Mouse (Mus musculus) hindbrain, embryonic 13.5 days (tissue): ENCODE measurements around the gene Lrrc19. TPM values are rescaled to one million over a fixed set of nuclear protein-coding genes. Genes with fewer than 3 reads are reported as not detected.
"Not testable (repeated sequence)": the region's sequence is repeated elsewhere in the genome, so short reads cannot be mapped to it uniquely, and the experiment has no call there.

Source experiments
- ATAC-seq: fragments of 200-750 bp; cut with Nextera tagmentation; 2 replicates; pipeline ENCODE4 v1.8.0; 2017; ENCODE audit warnings: moderate TSS enrichment; ENCODE audit not compliant: low FRiP score
- H3K27ac ChIP-seq: fragments of 300-500 bp; sonication (generic); 2 replicates; pipeline ENCODE4 v1.5.1; 2015; ENCODE audit warnings: inconsistent platforms, mild to moderate bottlenecking, moderate library complexity
- H3K27me3 ChIP-seq: fragments of 300-500 bp; sonication (generic); 2 replicates; pipeline ENCODE4 v1.6.1; 2015; ENCODE audit warnings: mild to moderate bottlenecking, inconsistent platforms
- H3K36me3 ChIP-seq: fragments of 300-500 bp; sonication (generic); 2 replicates; pipeline ENCODE4 v1.6.1; 2015; ENCODE audit warnings: mild to moderate bottlenecking, inconsistent platforms
- H3K4me1 ChIP-seq: fragments of 300-500 bp; sonication (generic); replicated peaks from 2 replicates; pipeline ENCODE4 v1.6.1; 2015; ENCODE audit warnings: inconsistent platforms
- H3K4me2 ChIP-seq: fragments of 300-500 bp; sonication (generic); 2 replicates; pipeline ENCODE4 v1.6.1; 2015; ENCODE audit warnings: inconsistent platforms, mild to moderate bottlenecking, moderate library complexity
- H3K4me3 ChIP-seq: fragments of 300-500 bp; sonication (generic); 2 replicates; pipeline ENCODE4 v1.5.1; 2015; ENCODE audit warnings: mild to moderate bottlenecking, inconsistent platforms
- H3K9ac ChIP-seq: fragments of 300-500 bp; sonication (generic); 2 replicates; pipeline ENCODE4 v1.6.1; 2015; ENCODE audit warnings: mild to moderate bottlenecking, inconsistent platforms
- H3K9me3 ChIP-seq: fragments of 300-500 bp; sonication (generic); 2 replicates; pipeline ENCODE4 v1.6.1; 2016; ENCODE audit warnings: inconsistent platforms
- WGBS: fragments of 180-500 bp; shearing (Covaris S2); methylation state at CpG from one replicate; pipeline ENCODE4 v1.1.7; 2015; 5-methylcytosine and 5-hydroxymethylcytosine counted together
- polyA plus RNA-seq: library from polyadenylated mRNA; unstranded; fragments of >200 nt; fragmentation: Nextera tagmentation; extraction: Ambion mirVana; gene quantifications from 2 replicates; pipeline ENCODE4 v1.2.1, GENCODE M21; 2015

The Lrrc19 gene
- polyA plus RNA-seq = 0.38 TPM in 2 replicates

DNA sequence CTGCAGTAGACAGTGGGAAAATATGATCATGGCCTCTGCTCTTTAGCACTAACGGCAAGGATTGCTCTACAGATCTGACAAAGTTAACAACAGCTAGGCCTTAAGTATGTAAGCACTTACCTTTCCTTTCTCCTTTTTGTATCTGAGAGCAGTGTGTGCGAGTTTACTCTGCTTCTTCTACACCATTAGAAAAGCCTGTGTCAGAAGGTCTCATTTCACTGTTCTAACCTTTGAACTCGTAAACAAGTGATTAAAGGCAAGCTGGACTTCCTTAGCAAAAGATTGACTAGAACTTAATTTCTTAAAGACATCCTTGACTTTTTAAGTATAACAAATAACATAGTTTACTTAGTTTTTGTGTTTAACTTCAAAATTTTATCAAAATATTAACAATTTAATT is at the start of gene Lrrc19:
Gene Lrrc19 (minus strand): TSS at position 225 of the 400 bp plus-strand sequence.
- Histone ChIP-seq H3K27ac (no peak within 1 kb of the TSS), H3K36me3 (peaks cover 12% of the 10 kb centered on the region), H3K9ac (no peak within 1 kb of the TSS), H3K4me2 (no peak within 1 kb of the TSS), H3K4me1 (no peaks in the 10 kb centered on the region), H3K27me3 (no peaks in the 10 kb centered on the region), H3K9me3 (no peaks in the 10 kb centered on the region), H3K4me3 (no peak within 1 kb of the TSS)
- no peak for ATAC-seq
- WGBS = 96% methylated on average over 3 of the region's 3 CpGs

DNA sequence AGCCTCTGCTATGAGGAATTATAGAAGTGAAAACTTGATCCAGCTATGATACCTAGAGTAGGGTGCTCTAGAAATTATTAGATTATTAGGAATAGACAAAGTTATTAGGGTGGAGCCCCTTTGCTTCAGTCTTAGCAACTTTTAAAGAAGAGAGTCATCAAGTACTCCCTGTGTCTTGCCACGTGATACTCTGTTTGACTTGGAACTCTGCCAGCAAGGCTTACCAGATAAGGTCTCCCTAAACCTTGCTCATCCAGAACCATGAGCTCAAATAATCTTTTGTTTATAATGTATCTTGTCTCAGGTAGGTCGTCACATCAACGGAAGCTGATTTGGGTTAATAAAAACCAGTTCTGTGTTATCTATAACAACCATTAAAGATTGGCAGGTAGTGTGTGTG is 46.4 kb upstream of the Lrrc19 start:
- Histone ChIP-seq H3K27ac (no peak overlapping the region), H3K4me2 (no peak overlapping the region), H3K27me3 (no peaks in the 10 kb centered on the region), H3K36me3 (peaks cover 12% of the 10 kb centered on the region; the same call in 1 of the 2 replicates), H3K4me1 (no peaks in the 10 kb centered on the region), H3K4me3 (no peak overlapping the region), H3K9me3 (no peaks in the 10 kb centered on the region), H3K9ac (no peak overlapping the region)
- WGBS = 82% methylated on average over 3 of the region's 3 CpGs
- ATAC-seq = no peak

DNA sequence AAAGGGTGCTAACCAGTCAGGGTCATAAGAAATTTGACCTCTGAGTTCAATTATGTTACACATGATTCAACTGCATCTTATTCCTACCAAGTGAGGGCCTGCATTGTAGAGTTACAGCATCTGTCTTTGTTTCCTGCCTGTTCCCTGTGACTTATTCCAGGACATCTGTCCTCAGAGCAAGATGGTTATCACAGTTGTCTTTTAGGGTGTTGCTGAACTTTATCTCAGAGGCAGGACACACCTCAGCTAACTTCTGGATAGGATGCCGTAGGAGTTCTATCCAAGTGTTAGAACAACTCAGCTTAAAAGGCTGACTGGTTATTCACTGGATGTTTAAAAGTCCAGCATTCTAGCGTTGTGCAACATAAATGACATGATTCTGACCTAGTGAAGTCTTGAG is 42.2 kb upstream of the Lrrc19 start:
- H3K27ac ChIP-seq = no peak overlapping the region
- no peak for ATAC-seq
- no peaks in the 10 kb centered on the region for H3K9me3 ChIP-seq
- H3K4me3 ChIP-seq = no peak overlapping the region
- H3K27me3 ChIP-seq = no peaks in the 10 kb centered on the region
- H3K4me1 ChIP-seq = no peaks in the 10 kb centered on the region
- WGBS = 89% methylated on average over 2 of the region's 2 CpGs
- H3K36me3 ChIP-seq = peaks cover 29% of the 10 kb centered on the region
- H3K4me2 ChIP-seq = no peak overlapping the region
- no peak overlapping the region for H3K9ac ChIP-seq

DNA sequence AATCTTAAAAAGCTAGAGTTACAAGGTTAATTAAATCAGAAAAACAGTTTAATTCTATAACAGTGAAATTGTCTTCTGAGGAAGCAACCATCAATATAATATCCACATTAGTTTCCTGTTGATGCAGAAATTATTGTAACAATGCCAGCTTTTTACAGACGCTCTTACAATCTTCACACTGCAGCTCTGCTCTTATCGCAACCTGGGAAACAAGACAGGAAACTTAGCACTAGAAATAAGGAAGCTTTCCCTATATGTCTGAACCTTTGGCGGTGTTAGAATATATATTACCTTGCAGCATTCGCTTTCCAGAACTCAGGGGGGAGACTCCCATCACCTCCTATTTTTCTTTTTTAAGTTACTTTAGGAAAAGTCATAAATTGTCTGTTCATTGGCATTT is 41.1 kb upstream of the Lrrc19 start:
- Histone ChIP-seq H3K4me2 (no peak overlapping the region), H3K4me3 (no peak overlapping the region), H3K27ac (no peak overlapping the region), H3K9me3 (no peaks in the 10 kb centered on the region), H3K4me1 (no peaks in the 10 kb centered on the region), H3K27me3 (no peaks in the 10 kb centered on the region), H3K9ac (no peak overlapping the region), H3K36me3 (peaks cover 35% of the 10 kb centered on the region)
- ATAC-seq = no peak
- 92% methylated on average over 4 of the region's 4 CpGs for WGBS

DNA sequence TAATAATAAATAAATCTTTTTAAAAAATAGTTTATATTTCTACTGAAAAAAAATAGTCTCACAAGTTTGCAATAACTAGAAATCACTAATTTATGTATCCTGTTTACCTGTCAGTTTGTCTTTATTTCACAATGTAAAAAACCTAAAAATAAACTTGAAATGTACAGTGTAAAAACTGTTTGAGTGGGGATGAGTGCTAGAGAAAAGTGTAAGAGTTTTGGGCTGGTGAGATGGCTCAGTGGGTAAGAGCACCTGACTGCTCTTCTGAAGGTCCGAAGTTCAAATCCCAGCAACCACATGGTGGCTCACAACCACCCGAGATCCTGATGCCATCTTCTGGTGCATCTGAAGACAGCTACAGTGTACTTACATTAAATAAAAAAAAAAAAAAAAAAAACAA is 39.9 kb upstream of the Lrrc19 start:
- H3K4me3 ChIP-seq, H3K4me2 ChIP-seq, H3K9me3 ChIP-seq, H3K4me1 ChIP-seq, H3K9ac ChIP-seq, ATAC-seq, H3K27ac ChIP-seq, H3K27me3 ChIP-seq: not testable (repeated sequence)
- 79% methylated on average over 2 of the region's 2 CpGs for WGBS
- H3K36me3 ChIP-seq = peaks cover 35% of the 10 kb centered on the region

DNA sequence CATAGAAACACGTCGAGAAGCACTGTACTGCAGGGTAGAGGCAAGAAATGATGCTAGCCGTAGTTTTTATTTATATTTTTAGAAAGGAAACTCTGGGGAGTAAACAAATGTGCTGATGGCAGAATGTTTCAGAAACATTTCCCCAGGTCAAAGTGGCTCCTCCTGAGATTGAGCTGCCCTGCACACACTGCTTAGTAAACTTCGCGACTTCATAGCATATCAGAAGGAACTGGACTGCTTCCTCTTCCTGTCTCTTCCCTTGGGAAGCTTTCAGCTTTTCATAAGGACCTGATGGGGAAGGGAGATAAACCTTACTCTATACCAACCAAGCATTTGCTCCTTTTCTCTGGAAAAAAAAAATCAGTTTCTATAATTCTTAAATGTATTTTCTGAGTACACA is 33.4 kb upstream of the Lrrc19 start:
- no peak overlapping the region for H3K9ac ChIP-seq
- no peaks in the 10 kb centered on the region for H3K27me3 ChIP-seq
- ATAC-seq = no peak
- no peak overlapping the region for H3K4me3 ChIP-seq
- no peaks in the 10 kb centered on the region for H3K9me3 ChIP-seq
- H3K36me3 ChIP-seq = peaks cover 43% of the 10 kb centered on the region
- 90% methylated on average over 5 of the region's 5 CpGs for WGBS
- no peaks in the 10 kb centered on the region for H3K4me1 ChIP-seq
- H3K27ac ChIP-seq = no peak overlapping the region
- no peak overlapping the region for H3K4me2 ChIP-seq

DNA sequence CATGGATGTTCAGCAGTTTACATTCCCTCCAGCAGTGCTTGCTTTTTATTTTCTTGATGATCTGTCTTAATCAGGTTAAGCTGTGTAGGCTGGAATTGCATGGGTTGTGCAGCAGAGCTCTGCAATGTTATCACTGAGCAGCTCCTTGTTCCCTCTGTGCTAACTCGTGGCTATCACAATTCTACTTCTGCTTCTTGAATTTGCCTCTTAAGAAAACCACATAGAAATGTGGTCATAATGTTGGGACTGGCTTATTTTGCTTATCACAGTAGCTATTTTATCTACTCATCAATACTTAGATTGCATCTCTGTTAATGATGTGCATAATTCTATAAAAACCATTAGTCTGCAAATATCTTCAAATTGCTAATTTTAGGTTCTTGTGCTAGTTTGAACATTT is 32.1 kb upstream of the Lrrc19 start:
- Histone ChIP-seq H3K9me3 (no peaks in the 10 kb centered on the region), H3K36me3 (peaks cover 31% of the 10 kb centered on the region), H3K27ac (no peak overlapping the region), H3K27me3 (no peaks in the 10 kb centered on the region), H3K4me3 (no peak overlapping the region), H3K9ac (no peak overlapping the region), H3K4me1 (no peaks in the 10 kb centered on the region), H3K4me2 (no peak overlapping the region)
- ATAC-seq = no peak
- 80% methylated on average over 1 of the region's 1 CpGs for WGBS

DNA sequence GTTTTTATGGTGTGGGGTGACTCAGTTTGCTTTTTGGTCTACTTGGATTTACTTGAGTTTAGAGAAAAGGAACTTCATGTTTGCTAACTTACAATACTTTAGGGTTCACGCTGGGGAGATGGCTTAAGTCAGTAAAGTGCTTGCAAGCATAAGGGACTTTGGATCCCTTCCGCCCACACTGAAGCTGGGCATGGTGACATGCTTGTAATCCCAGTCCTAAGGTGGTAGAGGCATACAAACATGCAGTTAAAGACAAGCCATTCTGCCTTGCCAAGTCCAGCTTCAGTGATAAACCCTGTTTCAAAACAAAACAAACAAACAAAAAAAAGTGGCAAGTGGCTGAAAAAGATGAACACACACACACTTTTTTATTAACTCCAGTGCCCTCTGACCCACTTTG is 31.2 kb upstream of the Lrrc19 start:
- H3K4me2 ChIP-seq = no peak overlapping the region
- no peak for ATAC-seq
- no peak overlapping the region for H3K4me3 ChIP-seq
- peaks cover 27% of the 10 kb centered on the region for H3K36me3 ChIP-seq
- no peaks in the 10 kb centered on the region for H3K4me1 ChIP-seq
- no peak overlapping the region for H3K9ac ChIP-seq
- WGBS = 91% methylated on average over 2 of the region's 2 CpGs
- H3K9me3 ChIP-seq = no peaks in the 10 kb centered on the region
- no peak overlapping the region for H3K27ac ChIP-seq
- H3K27me3 ChIP-seq = no peaks in the 10 kb centered on the region

DNA sequence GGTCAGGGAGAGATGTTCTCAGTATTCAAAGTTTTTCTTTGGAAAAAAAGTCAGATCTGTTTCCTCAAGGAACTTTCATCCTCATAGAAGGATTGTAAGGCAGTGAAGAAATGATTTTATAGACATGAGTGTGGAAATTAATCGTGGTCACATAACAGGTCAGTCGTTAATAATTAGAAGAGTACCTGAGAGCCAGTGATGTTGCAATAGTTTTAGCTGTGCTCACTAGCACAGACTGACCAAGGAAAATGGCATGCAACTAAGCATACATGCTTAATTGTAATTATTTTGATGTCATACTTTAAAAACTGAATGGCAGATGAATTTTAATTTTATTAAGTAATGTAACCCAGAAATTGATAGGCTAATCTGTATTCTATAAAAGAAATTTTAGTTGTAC is 30.7 kb upstream of the Lrrc19 start:
- Histone ChIP-seq H3K36me3 (peaks cover 27% of the 10 kb centered on the region), H3K4me3 (no peak overlapping the region), H3K27ac (no peak overlapping the region), H3K27me3 (no peaks in the 10 kb centered on the region), H3K4me2 (no peak overlapping the region), H3K4me1 (no peaks in the 10 kb centered on the region), H3K9me3 (no peaks in the 10 kb centered on the region), H3K9ac (no peak overlapping the region)
- ATAC-seq = no peak
- 88% methylated on average over 2 of the region's 2 CpGs for WGBS

DNA sequence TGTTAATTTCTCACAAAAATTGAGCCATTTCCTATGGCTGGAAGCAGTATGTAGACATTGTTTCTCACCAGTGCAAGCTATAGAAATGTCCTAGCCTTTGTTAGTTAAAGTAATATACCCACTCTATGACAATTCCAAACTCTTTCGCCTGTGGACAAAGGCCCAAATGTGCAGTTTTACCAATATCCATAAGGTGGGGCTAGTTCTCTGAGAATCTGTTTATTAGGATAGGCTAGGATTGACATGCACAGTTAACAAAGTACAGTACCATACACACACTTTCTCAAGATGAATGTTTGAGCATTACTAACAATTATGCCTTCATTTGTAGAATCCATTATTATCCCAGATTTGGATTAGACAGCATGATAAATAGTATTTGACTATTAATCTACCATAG is 19.8 kb upstream of the Lrrc19 start:
- 60% methylated on average over 1 of the region's 1 CpGs for WGBS
- Histone ChIP-seq H3K27ac (no peak overlapping the region), H3K36me3 (no peaks in the 10 kb centered on the region; the same call in 1 of the 2 replicates), H3K9ac (no peak overlapping the region), H3K4me2 (no peak overlapping the region), H3K9me3 (no peaks in the 10 kb centered on the region), H3K4me3 (no peak overlapping the region), H3K4me1 (no peaks in the 10 kb centered on the region), H3K27me3 (no peaks in the 10 kb centered on the region)
- ATAC-seq = peak; percentile 57; the same call in 1 of the 2 replicates

DNA sequence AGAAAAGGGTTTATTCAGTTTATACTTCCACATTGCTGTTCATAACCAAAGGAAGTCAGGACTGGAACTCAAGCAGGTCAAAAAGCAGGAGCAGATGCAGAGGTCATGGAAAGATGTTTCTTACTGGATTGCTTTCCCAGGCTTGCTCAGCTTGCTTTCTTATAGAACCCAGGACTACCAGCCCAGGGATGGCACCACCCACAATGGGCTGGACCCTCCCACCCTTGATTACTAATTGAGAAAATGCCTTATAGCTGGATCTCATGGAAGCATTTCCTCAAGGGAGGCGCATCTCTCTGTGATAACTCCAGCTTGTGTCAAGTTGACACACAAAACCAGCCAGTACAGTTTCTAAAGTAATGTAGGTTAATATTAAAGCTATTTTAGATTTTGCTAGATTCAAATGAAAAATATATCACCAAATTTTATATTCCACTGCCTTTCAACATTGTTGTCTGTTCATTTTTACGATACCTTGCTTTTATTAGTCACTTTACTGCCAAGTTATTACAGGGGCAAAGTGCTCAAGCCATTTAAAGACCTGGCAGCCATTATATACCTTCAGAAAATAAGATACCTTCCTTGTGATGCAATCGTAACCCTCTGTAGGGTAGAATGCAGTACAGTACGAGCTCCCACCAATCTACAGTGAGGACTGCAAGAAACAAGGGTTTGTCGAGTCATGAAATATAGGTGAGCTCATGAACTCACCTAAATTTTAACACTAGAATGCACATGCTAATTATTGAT is 657 bp upstream of the Lrrc19 start:
- H3K4me1 ChIP-seq, H3K4me2 ChIP-seq, H3K9me3 ChIP-seq, H3K27me3 ChIP-seq, H3K4me3 ChIP-seq, H3K9ac ChIP-seq, ATAC-seq, H3K27ac ChIP-seq: not testable (repeated sequence)
- 94% methylated on average over 5 of the region's 5 CpGs for WGBS
- H3K36me3 ChIP-seq = peaks cover 18% of the 10 kb centered on the region

DNA sequence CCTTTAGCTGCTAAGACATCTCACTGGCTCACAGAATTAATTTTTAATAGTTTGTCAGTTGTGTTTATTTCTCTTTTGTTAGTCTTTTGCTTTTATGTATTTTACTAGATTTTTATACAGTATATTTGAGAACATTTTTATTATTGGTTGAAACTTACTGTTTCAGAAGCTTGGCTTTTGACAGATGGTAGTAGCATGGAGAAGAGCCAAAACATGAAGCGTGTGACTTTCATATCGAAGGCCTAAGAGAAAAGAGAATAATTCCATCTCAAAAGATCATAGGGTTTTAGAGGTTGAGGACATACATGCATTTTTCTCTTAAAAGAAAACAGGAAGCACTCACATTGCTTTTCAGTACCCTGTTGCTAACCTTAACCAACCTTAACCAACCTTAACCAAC is 6.8 kb downstream of the Lrrc19 start:
- no peak overlapping the region for H3K27ac ChIP-seq
- no peak overlapping the region for H3K4me2 ChIP-seq
- H3K4me1 ChIP-seq = no peaks in the 10 kb centered on the region
- no peaks in the 10 kb centered on the region for H3K9me3 ChIP-seq
- no peak overlapping the region for H3K4me3 ChIP-seq
- H3K36me3 ChIP-seq = no peaks in the 10 kb centered on the region; the same call in none of the 2 replicates
- no peaks in the 10 kb centered on the region for H3K27me3 ChIP-seq
- no peak for ATAC-seq
- 97% methylated on average over 2 of the region's 2 CpGs for WGBS
- H3K9ac ChIP-seq = no peak overlapping the region

DNA sequence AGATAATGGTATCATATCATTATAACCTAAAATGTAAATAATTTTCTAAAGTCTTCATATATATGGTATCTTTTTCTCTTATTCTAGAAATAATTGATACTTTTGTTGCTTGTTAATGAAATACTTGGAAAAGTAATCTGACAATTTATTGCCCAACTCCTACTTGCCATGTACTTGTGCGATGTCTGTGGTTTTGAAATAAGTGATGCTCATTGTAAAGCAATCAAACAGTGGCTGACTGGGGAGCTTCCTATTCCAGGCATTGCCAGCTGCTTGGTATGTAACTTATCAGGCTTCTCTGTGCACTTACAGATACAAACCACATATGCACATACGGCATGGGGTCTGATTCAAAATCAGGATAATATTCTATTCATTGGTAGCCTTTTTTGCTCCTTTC is 29.9 kb downstream of the Lrrc19 start:
- no peak overlapping the region for H3K9ac ChIP-seq
- H3K27me3 ChIP-seq = no peaks in the 10 kb centered on the region
- H3K4me2 ChIP-seq = no peak overlapping the region
- no peak overlapping the region for H3K4me3 ChIP-seq
- H3K4me1 ChIP-seq = peaks cover 13% of the 10 kb centered on the region
- no peaks in the 10 kb centered on the region for H3K9me3 ChIP-seq
- ATAC-seq = no peak
- H3K27ac ChIP-seq = no peak overlapping the region
- peaks cover 7% of the 10 kb centered on the region for H3K36me3 ChIP-seq
- 99% methylated on average over 2 of the region's 2 CpGs for WGBS
